8 mouse cellular contexts compared by ENCODE assay signal in genomic region chr1:182959811-182960455, GRCm38 (mm10). TPM values are rescaled to one million over a fixed set of nuclear protein-coding genes. Genes with fewer than 3 reads are reported as not detected.
DNase-seq lines count a peak whose midpoint lies in the region; ATAC-seq and TF ChIP-seq lines count a peak whose summit lies in the region.

No protein-coding gene starts in this region.

- no peaks in the 10 kb centered on the region for H3K27me3 ChIP-seq in CH12.LX (replicated peaks)
- H3K27me3 ChIP-seq in forebrain, embryonic 13.5 days = peaks cover 55% of the 10 kb centered on the region
- no peaks in the 10 kb centered on the region for H3K27me3 ChIP-seq in liver, embryonic 16.5 days (ENCODE audit: control insufficient read depth, insufficient read depth, low read depth, low read length)
- peaks cover 16% of the 10 kb centered on the region; the same call in 1 of the 2 replicates for H3K27me3 ChIP-seq in neural tube, embryonic 12.5 days (replicated peaks)
- H3K27me3 ChIP-seq in stomach, postnatal 0 days (ENCODE audit: control insufficient read depth, insufficient read depth, low read length) = no peaks in the 10 kb centered on the region

- DNase-seq in CH12.LX (ENCODE audit: extremely low read depth) = peak; percentile 74
- peak; percentile 61 for DNase-seq in c-Kit-positive CD71-positive TER-119-positive erythroid progenitor cells, embryonic 14.5 days (ENCODE audit: low spot score)
- peak; percentile 90 to 91 for DNase-seq in heart, postnatal 10 days
- peak; percentile 92 to 94 for DNase-seq in kidney, postnatal 4 days
- peak; percentile 90 for DNase-seq in stomach, postnatal 0 days (ENCODE audit: low spot score)

- no peaks in the 10 kb centered on the region for H3K79me2 ChIP-seq in CH12.LX (replicated peaks; ENCODE audit: control insufficient read depth, extremely low read depth, insufficient read depth, poor library complexity, severe bottlenecking)

- dilution Hi-C loops in CH12.LX (cut with MboI; ENCODE audit: extremely low pct_ligation_motif_present, extremely low pct_unique_long_range_greater_than_20kb, low sequenced_read_pairs) = no loop called here

- intact Hi-C loops in heart, postnatal 10 days (cut with DNase I) = loop anchor here (1.0 to 5.0 kb wide), 5 partner anchors 91 to 406 kb away; no protein-coding TSS in a partner anchor

- in situ Hi-C loops in CH12.LX (cut with MboI; ENCODE audit: low pct_ligation_motif_present, low pct_unique_long_range_greater_than_20kb, low sequenced_read_pairs) = no loop called here

- peak overlapping the region; percentile 14 to 48 (median 28) for H3K4me3 ChIP-seq in CH12.LX (replicated peaks in 1 of 3; ENCODE audit: low read depth in 2 of 3, low read length in 2 of 3, poor library complexity in 1 of 3)
- peak overlapping the region; percentile 41 for H3K4me3 ChIP-seq in forebrain, embryonic 13.5 days
- H3K4me3 ChIP-seq in liver, embryonic 16.5 days (ENCODE audit: low read depth, low read length) = peak overlapping the region; percentile 41
- H3K4me3 ChIP-seq in neural tube, embryonic 12.5 days = peak overlapping the region; percentile 33
- peak overlapping the region; percentile 41 for H3K4me3 ChIP-seq in stomach, postnatal 0 days (ENCODE audit: low read depth, low read length)

- peaks cover 3 to 25% of the 10 kb centered on the region in 2 experiments; a peak in 2 of 4 replicates for H3K4me1 ChIP-seq in CH12.LX (ENCODE audit: control insufficient read depth in 1 of 2, insufficient read depth in 2 of 2)
- peaks cover 43% of the 10 kb centered on the region for H3K4me1 ChIP-seq in forebrain, embryonic 13.5 days
- H3K4me1 ChIP-seq in liver, embryonic 16.5 days (ENCODE audit: control insufficient read depth, low read depth, low read length) = peaks cover 3% of the 10 kb centered on the region
- peaks cover 12% of the 10 kb centered on the region for H3K4me1 ChIP-seq in neural tube, embryonic 12.5 days
- 0 out of 2 replicates have a peak, but pooled peaks cover 7% of the 10 kb centered on the region for H3K4me1 ChIP-seq in stomach, postnatal 0 days (replicated peaks; ENCODE audit: control insufficient read depth, insufficient read depth)

- no peaks in the 10 kb centered on the region for H3K9me3 ChIP-seq in CH12.LX (replicated peaks; ENCODE audit: low read length)
- no peaks in the 10 kb centered on the region for H3K9me3 ChIP-seq in forebrain, embryonic 13.5 days (replicated peaks)
- no peaks in the 10 kb centered on the region for H3K9me3 ChIP-seq in liver, embryonic 16.5 days (replicated peaks; ENCODE audit: control insufficient read depth, low read length)
- no peaks in the 10 kb centered on the region for H3K9me3 ChIP-seq in neural tube, embryonic 12.5 days
- no peaks in the 10 kb centered on the region for H3K9me3 ChIP-seq in stomach, postnatal 0 days (ENCODE audit: control insufficient read depth, low read length)

- H3K36me3 ChIP-seq in CH12.LX (replicated peaks in 1 of 2; ENCODE audit: control insufficient read depth in 1 of 2, insufficient read depth in 1 of 2, low read length in 1 of 2) = no peaks in the 10 kb centered on the region
- H3K36me3 ChIP-seq in forebrain, embryonic 13.5 days (ENCODE audit: poor library complexity, severe bottlenecking) = no peaks in the 10 kb centered on the region
- H3K36me3 ChIP-seq in liver, embryonic 16.5 days (ENCODE audit: control insufficient read depth, insufficient read depth) = no peaks in the 10 kb centered on the region
- no peaks in the 10 kb centered on the region for H3K36me3 ChIP-seq in neural tube, embryonic 12.5 days
- no peaks in the 10 kb centered on the region for H3K36me3 ChIP-seq in stomach, postnatal 0 days (ENCODE audit: control insufficient read depth, insufficient read depth, low read length)

- ATAC-seq in forebrain, embryonic 13.5 days = peak; percentile 80
- no peak for ATAC-seq in liver, embryonic 16.5 days (ENCODE audit: low read depth)
- ATAC-seq in neural tube, embryonic 12.5 days (ENCODE audit: low FRiP score, low read depth) = peak; percentile 82
- ATAC-seq in stomach, postnatal 0 days (ENCODE audit: low FRiP score, low TSS enrichment) = peak; percentile 76

- H3K9ac ChIP-seq in CH12.LX (ENCODE audit: insufficient read depth, low read depth) = 0 out of 2 replicates have a peak overlapping the region, but pooled peaks have one; percentile 9
- peak overlapping the region; percentile 56 for H3K9ac ChIP-seq in forebrain, embryonic 13.5 days
- 0 out of 2 replicates have a peak overlapping the region, but pooled peaks have one; percentile 8 for H3K9ac ChIP-seq in liver, embryonic 16.5 days (ENCODE audit: low read depth, low read length)
- H3K9ac ChIP-seq in neural tube, embryonic 12.5 days = peak overlapping the region; percentile 47
- peak overlapping the region; percentile 31 for H3K9ac ChIP-seq in stomach, postnatal 0 days (ENCODE audit: low read length)

- H3K27ac ChIP-seq in CH12.LX (ENCODE audit: insufficient read depth, low read depth) = no peak overlapping the region
- no peak overlapping the region for H3K27ac ChIP-seq in forebrain, embryonic 13.5 days
- no peak overlapping the region for H3K27ac ChIP-seq in liver, embryonic 16.5 days (ENCODE audit: low read length)
- no peak overlapping the region for H3K27ac ChIP-seq in neural tube, embryonic 12.5 days
- peak overlapping the region; percentile 72 for H3K27ac ChIP-seq in stomach, postnatal 0 days (replicated peaks)

- peak; percentile 78 to 85 for TF ChIP-seq CTCF in CH12.LX (conservative IDR thresholded peaks at IDR 0.05 in 1 of 2, IDR thresholded peaks at IDR 0.05 in 1 of 2; ENCODE audit: low read depth in 2 of 2, low read length in 2 of 2)
- peak; percentile 97 for TF ChIP-seq CTCF in stomach, postnatal 0 days (IDR thresholded peaks at IDR 0.05; ENCODE audit: low read depth)

- peak overlapping the region; percentile 96 for H3K4me2 ChIP-seq in CH12.LX (ENCODE audit: insufficient read depth, low read depth, poor library complexity, severe bottlenecking)
- peak overlapping the region; percentile 72 for H3K4me2 ChIP-seq in forebrain, embryonic 13.5 days
- peak overlapping the region; percentile 55 for H3K4me2 ChIP-seq in liver, embryonic 16.5 days (ENCODE audit: low read depth, low read length)
- H3K4me2 ChIP-seq in neural tube, embryonic 12.5 days (replicated peaks) = peak overlapping the region; percentile 60
- H3K4me2 ChIP-seq in stomach, postnatal 0 days (replicated peaks; ENCODE audit: low read depth) = peak overlapping the region; percentile 60

- WGBS in forebrain, embryonic 13.5 days = 0% methylated on average over 20 of the region's 20 CpGs
- WGBS in liver, embryonic 16.5 days (ENCODE audit: insufficient replicate concordance) = under 1% methylated on average over 20 of the region's 20 CpGs
- WGBS in neural tube, embryonic 12.5 days = under 1% methylated on average over 20 of the region's 20 CpGs
- WGBS in stomach, postnatal 0 days = under 1% methylated on average over 20 of the region's 20 CpGs

- TF ChIP-seq EP300 in CH12.LX (IDR thresholded peaks at IDR 0.05; ENCODE audit: low read length) = no peak
- TF ChIP-seq EP300 in stomach, postnatal 0 days (optimal IDR thresholded peaks at IDR 0.05) = no peak

- TF ChIP-seq RAD21 in CH12.LX (IDR thresholded peaks at IDR 0.05; ENCODE audit: low read depth, low read length) = peak; percentile 66

- no peak for TF ChIP-seq POLR2A in CH12.LX (IDR thresholded peaks at IDR 0.05; ENCODE audit: low read depth, low read length)

TF ChIP-seq in CH12.LX, 34 proteins besides CTCF, POLR2A, EP300 and RAD21:
- TF ChIP-seq TCF12 (IDR thresholded peaks at IDR 0.05; ENCODE audit: low read depth, low read length) = peak; percentile 34; the same call in 1 of the 2 replicates
- TF ChIP-seq ETS1 (conservative IDR thresholded peaks at IDR 0.05; ENCODE audit: low read depth, low read length) = no peak
- no peak for TF ChIP-seq JUND (conservative IDR thresholded peaks at IDR 0.05; ENCODE audit: low read depth, low read length)
- TF ChIP-seq MEF2A (IDR thresholded peaks at IDR 0.05; ENCODE audit: borderline replicate concordance, low read depth, low read length) = no peak
- no peak; the same call in 1 of the 2 replicates for TF ChIP-seq IRF4 (IDR thresholded peaks at IDR 0.05; ENCODE audit: low read depth, low read length)
- no peak for TF ChIP-seq USF2 (conservative IDR thresholded peaks at IDR 0.05; ENCODE audit: low read depth, low read length)
- TF ChIP-seq UBTF (IDR thresholded peaks at IDR 0.05; ENCODE audit: low read depth, low read length) = no peak
- no peak for TF ChIP-seq ZKSCAN1 (IDR thresholded peaks at IDR 0.05; ENCODE audit: borderline replicate concordance, low read depth, low read length)
- no peak for TF ChIP-seq BHLHE40 (IDR thresholded peaks at IDR 0.05; ENCODE audit: low read depth, low read length)
- TF ChIP-seq SIN3A (IDR thresholded peaks at IDR 0.05; ENCODE audit: low read length) = no peak
- no peak for TF ChIP-seq MAX (IDR thresholded peaks at IDR 0.05; ENCODE audit: low read length)
- no peak for TF ChIP-seq TBP (conservative IDR thresholded peaks at IDR 0.05; ENCODE audit: low read depth, low read length)
- peak; percentile 80 for TF ChIP-seq SMC3 (IDR thresholded peaks at IDR 0.05; ENCODE audit: low read depth, low read length)
- TF ChIP-seq NELFE (IDR thresholded peaks at IDR 0.05; ENCODE audit: low read depth, low read length) = no peak
- TF ChIP-seq GABPA (IDR thresholded peaks at IDR 0.05; ENCODE audit: insufficient replicate concordance, low read depth, low read length) = no peak
- TF ChIP-seq ELF1 (IDR thresholded peaks at IDR 0.05; ENCODE audit: low read depth, low read length) = no peak
- no peak for TF ChIP-seq USF1 (IDR thresholded peaks at IDR 0.05; ENCODE audit: low read depth, low read length)

RNA-seq across cellular contexts. Expression of gene Tlr5, which starts 5.3 kb away (rescaled TPM):
- not detected in 2 replicates for total RNA-seq in CH12.LX (2012; rRNA removed)
- not detected in 2 replicates for total RNA-seq in CH12.LX (2014; rRNA removed)
- polyA plus RNA-seq in CH12.LX (2012; ENCODE audit: insufficient read length, low read depth) = not detected in 2 replicates
- polyA plus RNA-seq in forebrain, embryonic 13.5 days (2015; fragmentation: Nextera tagmentation; extraction: Ambion mirVana) = 0.13 and 0.34 TPM in 2 replicates
- total RNA-seq in heart, postnatal 10 days (2021) = 1 to 10 TPM; 1.2 to 1.7 TPM
- 1.1 and 1.2 TPM in 2 replicates for polyA plus RNA-seq in liver, embryonic 16.5 days (2015; fragmentation: Nextera tagmentation; extraction: Ambion mirVana)
- polyA plus RNA-seq in neural tube, embryonic 12.5 days (2016; fragmentation: Nextera tagmentation; extraction: Ambion mirVana) = 0.47 and 0.69 TPM in 2 replicates
- polyA plus RNA-seq in stomach, postnatal 0 days (2015; fragmentation: Nextera tagmentation; extraction: Ambion mirVana) = 1.2 and 1.4 TPM in 2 replicates
